In genomic region chr4:133203591-133203990, GRCm38 (mm10) we compare ENCODE assay signal across 17 mouse cellular contexts. TPM values are rescaled to one million over a fixed set of nuclear protein-coding genes. Genes with fewer than 3 reads are reported as not detected.
"Had no signal": no experiment of that assay in that cellular context is flagged by ENCODE, and none has a peak within 500 bp of the region (broad histone marks: within the 10 kb centered on the region; RNA-seq: fewer than 3 reads in every experiment).

No protein-coding gene starts in this region.

- H3K4me2 ChIP-seq: limb, embryonic 15.5 days; liver, embryonic 12.5 days; lung, embryonic 14.5 days; midbrain, embryonic 11.5 days had no signal

- ATAC-seq: liver, embryonic 12.5 days; midbrain, embryonic 16.5 days had no signal

- DNase-seq: kidney, adult 8-10 months; kidney, postnatal 25 days; lung, embryonic 14.5 days; lung, postnatal 10 days; right cerebral cortex, postnatal 14 days; thymus, postnatal 36 days had no signal

- H3K27me3 ChIP-seq: limb, embryonic 15.5 days had no signal

- H3K27ac ChIP-seq: left cerebral cortex, adult 2 months; liver, embryonic 12.5 days; macrophage had no signal

- H3K36me3 ChIP-seq: limb, embryonic 15.5 days had no signal

- H3K9ac ChIP-seq: limb, embryonic 15.5 days; liver, embryonic 12.5 days; lung, embryonic 14.5 days had no signal

- H3K4me3 ChIP-seq: left cerebral cortex, adult 2 months; limb, embryonic 15.5 days; liver, embryonic 12.5 days; megakaryocyte, embryonic 14.5 days had no signal

- H3K9me3 ChIP-seq: limb, embryonic 15.5 days; liver, embryonic 12.5 days; megakaryocyte, embryonic 14.5 days had no signal

RNA-seq across cellular contexts. Expression of gene Cd164l2, which starts 8.3 kb away (rescaled TPM):
- polyA plus RNA-seq: macrophage had no signal

RNA-seq across cellular contexts. Expression of gene Gpr3, which starts 8.7 kb away (rescaled TPM):
- total RNA-seq: neutrophil, adult 5-6 weeks had no signal
- polyA plus RNA-seq: limb, embryonic 15.5 days; liver, embryonic 12.5 days; liver, embryonic 16.5 days; lung, embryonic 14.5 days; macrophage; small intestine, adult 2 months; thymus, postnatal 0 days had no signal

RNA-seq across cellular contexts. Expression of gene Sytl1, which starts 59.3 kb away (rescaled TPM):
- polyA plus RNA-seq: macrophage had no signal
